Mouse (Mus musculus) bone marrow, adult 2 months (tissue): Measurements from ENCODE around the gene Bod1l.

Experiments
- CTCF ChIP-seq: fragments of 200-500 bp; IDR thresholded peaks from 2 replicates; pipeline ENCODE4 v1.5.1; 2011; ENCODE audit warnings: low read length, control low read depth; ENCODE audit not compliant: control insufficient read depth, insufficient read depth
- POLR2A ChIP-seq: fragments of 200-500 bp; IDR thresholded peaks from 2 replicates; pipeline ENCODE4 v1.6.1; 2011; ENCODE audit warnings: low read depth, mild to moderate bottlenecking, control low read depth, low read length, borderline replicate concordance; ENCODE audit not compliant: control insufficient read depth

DNA sequence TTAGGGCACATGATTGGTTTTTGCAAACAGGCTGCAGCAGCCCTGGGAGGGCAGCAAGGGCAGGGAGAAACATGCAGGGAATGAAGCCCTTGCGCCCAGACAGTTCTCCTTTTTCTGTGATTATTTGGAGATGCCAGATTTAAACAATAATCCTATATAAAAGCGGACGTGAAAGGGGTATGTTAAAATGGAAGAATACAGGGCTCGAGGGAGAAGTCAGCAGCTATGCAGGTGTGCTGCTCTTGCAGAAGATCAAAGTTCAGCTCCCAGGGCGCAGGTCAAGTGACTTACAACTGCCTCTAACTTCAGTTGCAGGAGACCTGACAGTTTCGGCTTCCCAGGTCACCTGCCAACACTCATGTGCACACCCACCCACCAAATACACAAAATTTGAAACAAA is 31.6 kb downstream of the Bod1l start:
- TF ChIP-seq CTCF (no peak), POLR2A (no peak)
